Mouse (Mus musculus) small intestine, adult 2 months (tissue): Measurements from ENCODE around the gene Ms4a5. TPM values are rescaled to one million over a fixed set of nuclear protein-coding genes. Genes with fewer than 3 reads are reported as not detected.
A peak's percentile ranks its signal among the peaks of the same experiment; 100 is the strongest.
"Not testable (repeated sequence)": the region's sequence is repeated elsewhere in the genome, so short reads cannot be mapped to it uniquely, and the experiment has no call there.

Source experiments
- H3K27ac ChIP-seq: fragments of 200-500 bp; 2 replicates; pipeline ENCODE4 v1.5.1; 2012; ENCODE audit warnings: low read depth, low read length, control low read depth, inconsistent platforms; ENCODE audit not compliant: insufficient read depth
- H3K27me3 ChIP-seq: fragments of 200-500 bp; 2 replicates; pipeline ENCODE4 v1.6.1; 2012; ENCODE audit warnings: mild to moderate bottlenecking, moderate library complexity, low read length, inconsistent platforms; ENCODE audit not compliant: control insufficient read depth, insufficient read depth
- H3K36me3 ChIP-seq: fragments of 200-500 bp; 2 replicates; pipeline ENCODE4 v1.6.1; 2012; ENCODE audit warnings: mild to moderate bottlenecking, low read length, control low read depth, inconsistent platforms; ENCODE audit not compliant: control insufficient read depth, insufficient read depth
- H3K4me1 ChIP-seq: fragments of 200-500 bp; 2 replicates; pipeline ENCODE4 v1.6.1; 2012; ENCODE audit warnings: low read length, inconsistent platforms, mixed read lengths; ENCODE audit not compliant: control insufficient read depth, insufficient read depth, insufficient read length
- H3K4me3 ChIP-seq: fragments of 200-500 bp; 2 replicates; pipeline ENCODE4 v1.5.1; 2012; ENCODE audit warnings: low read depth, mild to moderate bottlenecking, control low read depth, inconsistent platforms, low read length, moderate library complexity
- CTCF ChIP-seq: fragments of 200-500 bp; IDR thresholded peaks from 2 replicates; pipeline ENCODE4 v1.5.1; 2012; ENCODE audit warnings: low read depth, mild to moderate bottlenecking, control low read depth, inconsistent platforms, low read length, moderate library complexity, mixed read lengths; ENCODE audit not compliant: insufficient replicate concordance, insufficient read length; ENCODE audit errors: extremely low read depth
- POLR2A ChIP-seq: fragments of 200-500 bp; IDR thresholded peaks from 2 replicates; pipeline ENCODE4 v1.6.1; 2012; ENCODE audit warnings: low read depth, mild to moderate bottlenecking, control low read depth, inconsistent platforms, low read length, moderate library complexity
- WGBS: fragments of 180-500 bp; shearing (Covaris S2); methylation state at CpG from one replicate; pipeline ENCODE4 v1.1.7; 2018; 5-methylcytosine and 5-hydroxymethylcytosine counted together
- polyA plus RNA-seq: library from polyadenylated mRNA; depleted of rRNA; stranded (reverse); fragments of >200 nt; gene quantifications from 2 replicates; pipeline ENCODE4 v1.2.3, GENCODE M21; 2012

Gene Ms4a5
- polyA plus RNA-seq, 1 experiment = not detected

- no peak for TF ChIP-seq CTCF
- TF ChIP-seq POLR2A = no peak
- Histone ChIP-seq H3K36me3 (no peaks in the 10 kb centered on the region), H3K4me1 (no peaks in the 10 kb centered on the region), H3K27me3 (no peaks in the 10 kb centered on the region), H3K4me3 (peak overlapping the region; percentile 61), H3K27ac (peak overlapping the region; percentile 80)
- WGBS = 12% methylated on average over 12 of the region's 12 CpGs
These were observed 9.3 kb upstream of the Ms4a5 start for GRCm38 (mm10) chr19:11292990-11293389.

- H3K27ac ChIP-seq = no peak overlapping the region
- no peaks in the 10 kb centered on the region for H3K27me3 ChIP-seq
- 60% methylated on average over 3 of the region's 3 CpGs for WGBS
- H3K36me3 ChIP-seq = no peaks in the 10 kb centered on the region
- H3K4me3 ChIP-seq = no peak overlapping the region
- TF ChIP-seq CTCF (no peak), POLR2A (no peak)
- no peaks in the 10 kb centered on the region for H3K4me1 ChIP-seq
These were observed 3.5 kb downstream of the Ms4a5 start for GRCm38 (mm10) chr19:11280223-11280622.

GRCm38 (mm10) chr19:11276431-11276830 lies 7.2 kb downstream of the Ms4a5 start:
- TF ChIP-seq CTCF (no peak), POLR2A (no peak)
- Histone ChIP-seq H3K27ac (no peak overlapping the region), H3K36me3 (no peaks in the 10 kb centered on the region), H3K4me1 (peaks cover 7% of the 10 kb centered on the region; the same call in 1 of the 2 replicates), H3K4me3 (no peak overlapping the region), H3K27me3 (no peaks in the 10 kb centered on the region)
- 39% methylated on average over 5 of the region's 5 CpGs for WGBS

- no peak for TF ChIP-seq CTCF
- TF ChIP-seq POLR2A = no peak
- H3K27ac ChIP-seq = no peak overlapping the region
- H3K4me3 ChIP-seq = no peak overlapping the region
- H3K4me1 ChIP-seq = peaks cover 3% of the 10 kb centered on the region; the same call in 1 of the 2 replicates
- WGBS = 79% methylated on average over 4 of the region's 4 CpGs
- H3K27me3 ChIP-seq = no peaks in the 10 kb centered on the region
- H3K36me3 ChIP-seq = no peaks in the 10 kb centered on the region
These were observed 16.7 kb downstream of the Ms4a5 start for GRCm38 (mm10) chr19:11266956-11267355.

- no peak within 1 kb of the TSS for H3K27ac ChIP-seq
- no peaks in the 10 kb centered on the region for H3K27me3 ChIP-seq
- WGBS = 89% methylated on average over 8 of the region's 8 CpGs
- no peak within 1 kb of the TSS for H3K4me3 ChIP-seq
- no peak for TF ChIP-seq CTCF
- no peaks in the 10 kb centered on the region for H3K4me1 ChIP-seq
- H3K36me3 ChIP-seq = no peaks in the 10 kb centered on the region
These were observed 17.4 kb downstream of the Ms4a5 start, which contains the start of gene Ms4a1 for GRCm38 (mm10) chr19:11266052-11266845. Gene Ms4a1, minus strand, starts transcription at chr19:11266241.

GRCm38 (mm10) chr19:11264602-11265185 lies 19.0 kb downstream of the Ms4a5 start:
- Histone ChIP-seq H3K27ac (no peak overlapping the region), H3K27me3 (no peaks in the 10 kb centered on the region), H3K4me1 (no peaks in the 10 kb centered on the region), H3K36me3 (no peaks in the 10 kb centered on the region), H3K4me3 (peak overlapping the region; percentile 26; the same call in 1 of the 2 replicates)
- 73% methylated on average over 9 of the region's 9 CpGs for WGBS
- no peak for TF ChIP-seq CTCF
- no peak for TF ChIP-seq POLR2A

- no peak overlapping the region for H3K4me3 ChIP-seq
- WGBS = 68% methylated on average over 3 of the region's 3 CpGs
- H3K27ac ChIP-seq = no peak overlapping the region
- no peaks in the 10 kb centered on the region for H3K27me3 ChIP-seq
- no peaks in the 10 kb centered on the region for H3K4me1 ChIP-seq
- TF ChIP-seq CTCF = no peak
- no peak for TF ChIP-seq POLR2A
- H3K36me3 ChIP-seq = no peaks in the 10 kb centered on the region
These were observed 20.1 kb downstream of the Ms4a5 start for GRCm38 (mm10) chr19:11263549-11263948.

GRCm38 (mm10) chr19:11262932-11263331 lies 20.7 kb downstream of the Ms4a5 start:
- H3K4me1 ChIP-seq, H3K36me3 ChIP-seq, H3K27me3 ChIP-seq, H3K4me3 ChIP-seq, H3K27ac ChIP-seq: not testable (repeated sequence)
- 78% methylated on average over 4 of the region's 4 CpGs for WGBS
